Mouse (Mus musculus) stomach, postnatal 0 days (tissue): ENCODE data around the gene Nek7. TPM values are rescaled to one million over a fixed set of nuclear protein-coding genes. Genes with fewer than 3 reads are reported as not detected.

Experiments used
- ATAC-seq: fragments of 200-750 bp; cut with Nextera tagmentation; 2 replicates; pipeline ENCODE4 v1.8.0; 2017; ENCODE audit not compliant: low FRiP score, low TSS enrichment
- DNase-seq: peaks from one replicate; pipeline ENCODE4 v3.0.0-alpha.2; 2016; ENCODE audit warnings: low spot score
- H3K27ac ChIP-seq: fragments of 300-500 bp; sonication (generic); replicated peaks from 2 replicates; pipeline ENCODE4 v1.5.1; 2014; ENCODE audit warnings: mild to moderate bottlenecking, control low read depth
- H3K27me3 ChIP-seq: fragments of 300-500 bp; sonication (generic); 2 replicates; pipeline ENCODE4 v1.6.1; 2014; ENCODE audit warnings: low read length; ENCODE audit not compliant: control insufficient read depth, insufficient read depth
- H3K36me3 ChIP-seq: fragments of 300-500 bp; sonication (generic); 2 replicates; pipeline ENCODE4 v1.6.1; 2014; ENCODE audit warnings: low read length, mixed read lengths; ENCODE audit not compliant: control insufficient read depth, insufficient read depth
- H3K4me1 ChIP-seq: fragments of 300-500 bp; sonication (generic); replicated peaks from 2 replicates; pipeline ENCODE4 v1.6.1; 2014; ENCODE audit warnings: antibody characterized with exemption; ENCODE audit not compliant: control insufficient read depth, insufficient read depth
- H3K4me2 ChIP-seq: fragments of 300-500 bp; sonication (generic); replicated peaks from 2 replicates; pipeline ENCODE4 v1.6.1; 2014; ENCODE audit warnings: low read depth, mild to moderate bottlenecking, control low read depth, moderate library complexity
- H3K4me3 ChIP-seq: fragments of 300-500 bp; sonication (generic); 2 replicates; pipeline ENCODE4 v1.5.1; 2014; ENCODE audit warnings: low read depth, low read length, control low read depth
- H3K9ac ChIP-seq: fragments of 300-500 bp; sonication (generic); 2 replicates; pipeline ENCODE4 v1.6.1; 2014; ENCODE audit warnings: mild to moderate bottlenecking, low read length, control low read depth, mixed read lengths
- H3K9me3 ChIP-seq: fragments of 300-500 bp; sonication (generic); 2 replicates; pipeline ENCODE4 v1.6.1; 2016; ENCODE audit warnings: low read length; ENCODE audit not compliant: control insufficient read depth
- CTCF ChIP-seq: IDR thresholded peaks from 2 replicates; pipeline ENCODE4 v1.5.1; 2016; ENCODE audit warnings: antibody characterized with exemption, low read depth, mild to moderate bottlenecking, moderate library complexity
- EP300 ChIP-seq: optimal IDR thresholded peaks from 2 replicates; pipeline ENCODE3; 2016; ENCODE audit warnings: antibody characterized with exemption
- WGBS: fragments of 180-500 bp; shearing (Covaris S2); extraction: QIAGEN DNeasy Blood & Tissue Kit; methylation state at CpG from one replicate; pipeline ENCODE4 v1.1.7; 2014; 5-methylcytosine and 5-hydroxymethylcytosine counted together
- polyA plus RNA-seq: library from polyadenylated mRNA; unstranded; fragments of >200 nt; fragmentation: Nextera tagmentation; extraction: Ambion mirVana; gene quantifications from 2 replicates; pipeline ENCODE4 v1.2.1, GENCODE M21; 2015

Nek7 gene
- polyA plus RNA-seq, 1 experiment from 2014 or later = 40.0 TPM

DNA sequence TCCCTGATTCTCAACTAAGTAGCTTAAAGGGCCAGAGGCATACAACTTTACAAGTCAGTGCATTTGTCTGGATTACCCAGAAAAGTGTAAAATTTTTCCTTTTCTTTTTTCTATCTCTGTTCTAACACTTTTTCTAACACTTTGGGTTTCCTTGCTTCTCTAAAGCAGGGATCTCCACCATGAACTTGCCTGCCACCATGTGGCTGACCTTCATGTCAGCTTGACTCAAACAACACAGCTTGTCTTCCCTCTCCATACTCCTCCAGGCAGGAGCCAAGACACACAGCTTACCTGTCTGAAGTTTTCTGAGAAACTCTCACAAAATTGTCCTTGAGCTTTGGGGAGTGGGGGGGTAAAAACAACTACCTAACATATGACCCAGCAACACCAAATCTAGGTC, 17.9 kb upstream of the Nek7 start:
- peak; percentile 77 for TF ChIP-seq CTCF
- TF ChIP-seq EP300 = no peak
- peak; percentile 37 for DNase-seq
- no peak for ATAC-seq

GRCm38 (mm10) chr1:138634561-138634960, 14.6 kb upstream of the Nek7 start:
- no peak for ATAC-seq
- no peak overlapping the region for H3K4me3 ChIP-seq
- no peaks in the 10 kb centered on the region for H3K4me1 ChIP-seq
- no peak for TF ChIP-seq EP300
- no peak for TF ChIP-seq CTCF
- H3K27me3 ChIP-seq = no peaks in the 10 kb centered on the region
- no peak for DNase-seq
- no peak overlapping the region for H3K4me2 ChIP-seq
- no peaks in the 10 kb centered on the region for H3K36me3 ChIP-seq
- 84% methylated on average over 1 of the region's 1 CpGs for WGBS
- H3K9ac ChIP-seq = no peak overlapping the region
- no peak overlapping the region for H3K27ac ChIP-seq
- H3K9me3 ChIP-seq = no peaks in the 10 kb centered on the region

More for the DNA sequence above, 17.9 kb upstream of the Nek7 start:
- no peaks in the 10 kb centered on the region for H3K4me1 ChIP-seq
- no peaks in the 10 kb centered on the region for H3K36me3 ChIP-seq
- no peaks in the 10 kb centered on the region for H3K27me3 ChIP-seq
- H3K4me3 ChIP-seq = no peak overlapping the region
- H3K4me2 ChIP-seq = no peak overlapping the region
- H3K27ac ChIP-seq = no peak overlapping the region
- no peaks in the 10 kb centered on the region for H3K9me3 ChIP-seq
- no peak overlapping the region for H3K9ac ChIP-seq

DNA sequence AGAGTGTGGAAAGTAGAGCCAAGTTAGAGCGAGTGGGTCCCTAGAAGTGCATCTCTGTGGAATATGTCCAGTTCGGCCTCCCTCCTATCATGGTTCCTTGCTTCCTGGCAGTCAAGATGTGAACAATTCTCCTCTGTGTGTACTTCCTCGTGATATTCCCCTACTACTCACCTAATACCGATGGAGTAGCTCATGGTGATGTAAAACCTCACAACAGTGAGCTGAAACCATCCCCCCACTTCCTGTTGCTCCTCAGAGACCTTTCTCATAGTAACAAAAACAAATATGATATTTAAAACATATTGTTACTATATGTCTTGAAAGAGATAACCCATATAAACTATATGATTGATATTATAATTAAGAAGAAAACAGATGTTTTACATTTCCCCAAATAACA, 9.0 kb upstream of the Nek7 start:
- DNase-seq = no peak
- Histone ChIP-seq H3K9ac (no peak overlapping the region), H3K36me3 (no peaks in the 10 kb centered on the region), H3K4me2 (no peak overlapping the region), H3K27me3 (no peaks in the 10 kb centered on the region), H3K9me3 (no peaks in the 10 kb centered on the region), H3K27ac (no peak overlapping the region), H3K4me1 (no peaks in the 10 kb centered on the region), H3K4me3 (no peak overlapping the region)
- ATAC-seq = no peak
- TF ChIP-seq EP300 (no peak), CTCF (no peak)
- WGBS = 80% methylated on average over 4 of the region's 4 CpGs

DNA sequence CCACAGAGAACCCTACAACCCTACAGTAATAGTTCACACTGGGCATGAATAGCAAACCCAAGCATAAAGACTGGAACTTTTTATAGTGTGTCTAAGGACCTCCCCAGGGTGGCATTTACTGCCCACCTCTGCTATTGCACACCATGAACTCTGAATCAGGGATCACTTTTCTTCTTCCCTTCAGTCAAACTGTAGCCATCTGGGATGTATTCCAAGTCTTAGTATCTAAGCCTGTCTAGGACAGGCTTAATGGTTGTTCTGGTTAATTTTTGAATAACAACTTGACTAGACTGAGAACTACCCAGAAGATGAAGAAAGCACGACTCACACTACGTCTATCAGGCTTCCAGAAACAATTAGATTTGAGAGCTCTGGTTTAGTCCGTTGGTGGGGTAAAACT, 8.5 kb upstream of the Nek7 start:
- Histone ChIP-seq H3K4me1 (no peaks in the 10 kb centered on the region), H3K4me3 (no peak overlapping the region), H3K27ac (no peak overlapping the region), H3K9ac (no peak overlapping the region), H3K36me3 (no peaks in the 10 kb centered on the region), H3K4me2 (no peak overlapping the region), H3K27me3 (no peaks in the 10 kb centered on the region), H3K9me3 (no peaks in the 10 kb centered on the region)
- ATAC-seq (no peak), DNase-seq (no peak)
- TF ChIP-seq EP300 = no peak
- 68% methylated on average over 3 of the region's 3 CpGs for WGBS

DNA sequence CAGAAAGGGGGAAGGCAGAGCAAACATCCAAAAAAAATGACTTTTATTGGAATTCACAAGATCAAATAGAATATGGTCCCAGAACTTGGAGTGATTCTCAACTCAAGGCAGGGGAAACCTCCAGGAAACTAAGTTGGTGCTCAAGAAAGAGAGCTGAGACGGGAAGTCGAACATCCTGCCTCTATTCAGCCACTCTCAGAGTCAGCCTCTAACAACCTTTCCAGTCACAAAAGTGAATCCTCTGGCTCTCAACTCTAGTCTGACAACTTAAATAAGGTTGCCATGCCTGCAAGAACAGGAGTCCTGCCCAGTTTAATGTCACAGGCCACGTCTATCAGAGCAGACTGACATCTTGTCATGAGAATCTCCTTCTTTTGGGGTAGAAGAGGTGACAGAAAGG, 7.9 kb upstream of the Nek7 start:
- Histone ChIP-seq H3K4me1 (no peaks in the 10 kb centered on the region), H3K27me3 (no peaks in the 10 kb centered on the region), H3K4me3 (no peak overlapping the region), H3K27ac (no peak overlapping the region), H3K4me2 (no peak overlapping the region), H3K36me3 (no peaks in the 10 kb centered on the region), H3K9ac (no peak overlapping the region), H3K9me3 (no peaks in the 10 kb centered on the region)
- no peak for ATAC-seq
- TF ChIP-seq CTCF = no peak
- TF ChIP-seq EP300 = no peak
- DNase-seq = no peak
- WGBS = 89% methylated on average over 3 of the region's 3 CpGs

GRCm38 (mm10) chr1:138626288-138626687, 6.3 kb upstream of the Nek7 start:
- H3K27me3 ChIP-seq = no peaks in the 10 kb centered on the region
- H3K27ac ChIP-seq = no peak overlapping the region
- H3K9me3 ChIP-seq = no peaks in the 10 kb centered on the region
- H3K9ac ChIP-seq = no peak overlapping the region
- no peak overlapping the region for H3K4me2 ChIP-seq
- TF ChIP-seq EP300 (no peak), CTCF (no peak)
- H3K4me1 ChIP-seq = no peaks in the 10 kb centered on the region
- no peak overlapping the region for H3K4me3 ChIP-seq
- H3K36me3 ChIP-seq = no peaks in the 10 kb centered on the region
- ATAC-seq (peak; percentile 35; the same call in 1 of the 2 replicates), DNase-seq (no peak)
- WGBS = 71% methylated on average over 3 of the region's 3 CpGs
